Mouse (Mus musculus) G1E (cell line): ENCODE measurements around the gene Myoc.

ENCODE experiments used
- CTCF ChIP-seq: IDR thresholded peaks from 2 replicates; pipeline ENCODE4 v1.5.1; 2012; ENCODE audit warnings: low read depth, low read length, inconsistent platforms, mixed read lengths
- GATA1 ChIP-seq: IDR thresholded peaks from 2 replicates; pipeline ENCODE4 v1.6.1; 2012; ENCODE audit warnings: borderline replicate concordance, low read length, inconsistent platforms, mixed read lengths
- GATA2 ChIP-seq: IDR thresholded peaks from 2 replicates; pipeline ENCODE4 v1.6.1; 2012; ENCODE audit warnings: low read depth, low read length, inconsistent platforms, borderline replicate concordance
- POLR2AphosphoS5 ChIP-seq: IDR thresholded peaks from 2 replicates; pipeline ENCODE4 v1.6.1; 2012; ENCODE audit warnings: low read depth, low read length, inconsistent platforms; ENCODE audit not compliant: insufficient replicate concordance
- TAL1 ChIP-seq: conservative IDR thresholded peaks from 2 replicates; pipeline ENCODE4 v1.6.1; 2012; ENCODE audit warnings: low read depth, low read length, inconsistent platforms, mixed read lengths

- TF ChIP-seq CTCF: no peak
- TF ChIP-seq TAL1: no peak
- TF ChIP-seq GATA1: no peak
- no peak for TF ChIP-seq GATA2
- TF ChIP-seq POLR2AphosphoS5: no peak
Observed at GRCm38 (mm10) chr1:162639861-162640260, 906 bp downstream of the Myoc start.
